Mouse (Mus musculus): ENCODE measurements around the gene Gm10322.

DNA sequence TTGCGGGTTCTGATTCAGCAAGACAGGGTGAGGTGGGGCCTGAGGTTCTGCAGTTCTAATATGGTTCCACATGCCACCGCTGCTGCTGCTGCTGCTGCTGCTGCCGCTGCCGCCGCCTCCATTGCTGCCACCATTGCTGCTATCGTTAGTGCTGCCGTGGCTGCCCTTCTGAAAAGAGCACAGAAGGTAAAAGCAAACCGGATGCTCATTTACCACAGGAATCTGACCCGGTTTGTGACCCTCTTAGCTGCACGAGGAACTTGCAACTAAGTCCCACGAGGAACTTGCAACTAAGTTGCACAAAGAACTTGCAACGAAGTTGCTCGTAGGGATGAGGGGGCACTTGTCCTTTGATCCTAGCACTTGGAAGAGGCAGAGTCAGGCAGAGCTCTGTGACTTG lies 40.9 kb downstream of the Gm10322 start:
- TF ChIP-seq CTCF (IDR thresholded peaks at IDR 0.05; ENCODE audit: low read depth): no peak
- no peak for TF ChIP-seq EP300 (IDR thresholded peaks at IDR 0.05; ENCODE audit: low read depth)

Measured in liver, postnatal 0 days (tissue).